Mouse (Mus musculus): Measurements from ENCODE around the gene Wnt6.

The Wnt6 gene

DNA sequence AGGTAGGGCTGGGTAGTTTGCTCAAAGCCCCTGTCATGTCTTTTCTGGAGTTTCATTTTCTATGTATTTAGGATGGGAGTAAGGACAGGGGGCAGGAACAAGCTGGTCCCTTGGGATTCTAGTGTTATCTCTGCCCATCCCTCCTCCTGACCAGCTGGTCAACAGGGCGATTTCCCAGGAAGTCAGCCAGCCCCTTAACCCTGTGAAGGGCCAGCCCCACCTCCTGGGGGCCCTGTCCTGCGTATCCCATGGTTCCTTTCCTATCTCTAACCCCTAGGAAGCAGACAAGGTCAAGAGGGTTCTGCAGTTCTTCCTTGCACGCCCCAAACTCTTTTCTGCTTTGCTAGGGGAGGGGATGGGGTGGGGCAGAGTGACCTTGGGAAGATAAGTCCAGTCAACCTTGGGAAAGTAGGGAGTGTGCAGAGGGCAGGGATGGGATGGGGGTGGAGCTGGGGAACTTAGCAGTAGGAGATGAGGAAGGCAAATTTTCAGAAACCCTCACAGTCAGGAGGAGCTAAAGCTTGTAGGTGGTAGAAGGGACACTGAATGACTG, 7.3 kb downstream of the Wnt6 start:
- no peak for DNase-seq

DNA sequence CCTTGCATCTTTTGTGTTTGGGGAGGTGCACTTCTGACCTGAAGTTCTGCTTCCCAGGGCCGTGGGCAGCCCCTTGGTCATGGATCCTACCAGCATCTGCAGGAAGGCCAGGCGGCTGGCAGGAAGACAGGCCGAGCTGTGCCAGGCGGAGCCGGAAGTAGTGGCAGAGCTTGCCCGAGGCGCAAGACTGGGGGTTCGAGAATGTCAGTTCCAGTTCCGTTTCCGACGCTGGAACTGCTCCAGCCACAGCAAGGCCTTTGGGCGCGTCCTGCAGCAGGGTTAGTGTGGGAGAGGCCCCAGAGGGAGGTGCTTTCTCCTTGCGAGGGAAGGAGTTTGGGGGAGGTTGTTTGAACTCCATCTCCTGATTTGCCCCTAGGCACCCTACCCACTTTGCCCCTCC, 10.4 kb downstream of the Wnt6 start:
- no peak for DNase-seq

DNA sequence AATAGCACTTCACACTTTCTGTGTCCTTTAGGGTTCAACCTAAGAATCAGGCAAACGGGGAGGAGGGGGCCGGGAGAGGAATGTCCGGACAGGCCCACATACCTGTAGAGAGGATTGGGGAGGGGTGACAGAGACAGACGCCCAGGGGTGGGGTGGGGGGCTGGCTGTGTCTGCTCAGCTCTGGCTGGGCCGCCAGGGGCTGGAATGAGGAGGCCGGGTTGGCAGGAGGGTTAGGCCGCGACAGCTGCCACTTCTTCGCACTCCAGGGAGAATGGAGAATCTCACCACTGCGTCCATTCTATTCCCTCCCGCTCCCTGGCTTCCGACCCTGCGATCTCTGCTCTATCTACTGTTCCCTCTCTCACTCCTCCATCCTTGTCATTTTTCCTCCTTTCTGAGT, 11.9 kb downstream of the Wnt6 start:
- DNase-seq: no peak

DNA sequence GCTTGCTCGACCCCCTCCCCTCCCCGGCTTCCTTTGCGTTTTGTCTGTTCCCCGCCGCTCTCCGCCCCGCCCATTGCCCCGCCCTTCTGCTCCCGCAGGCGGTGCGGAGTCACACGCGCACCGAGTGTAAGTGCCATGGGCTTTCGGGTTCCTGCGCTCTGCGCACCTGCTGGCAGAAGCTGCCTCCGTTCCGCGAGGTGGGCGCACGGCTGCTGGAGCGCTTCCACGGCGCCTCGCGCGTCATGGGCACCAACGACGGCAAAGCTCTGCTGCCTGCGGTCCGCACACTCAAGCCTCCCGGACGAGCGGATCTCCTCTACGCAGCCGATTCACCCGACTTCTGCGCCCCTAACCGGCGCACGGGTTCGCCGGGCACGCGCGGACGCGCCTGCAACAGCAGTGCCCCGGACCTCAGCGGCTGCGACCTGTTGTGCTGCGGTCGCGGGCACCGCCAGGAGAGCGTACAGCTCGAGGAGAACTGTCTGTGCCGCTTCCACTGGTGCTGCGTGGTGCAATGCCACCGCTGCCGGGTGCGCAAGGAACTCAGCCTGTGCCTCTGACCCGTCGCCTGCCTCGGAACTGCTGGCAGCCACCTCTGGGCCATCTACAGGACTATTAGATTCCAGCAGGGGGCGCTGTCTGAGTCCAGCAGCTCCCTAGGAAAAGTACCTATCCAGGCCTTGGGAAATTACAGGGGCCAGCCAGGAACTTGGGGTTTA, 12.5 kb downstream of the Wnt6 start:
- DNase-seq: peak; percentile 56

GRCm38 (mm10) chr1:74787846-74788245, 16.2 kb downstream of the Wnt6 start:
- DNase-seq: peak; percentile 79

GRCm38 (mm10) chr1:74788603-74789176, 17.0 kb downstream of the Wnt6 start:
- no peak for DNase-seq

- DNase-seq: no peak
Measured at GRCm38 (mm10) chr1:74790095-74790494, 18.4 kb downstream of the Wnt6 start.

DNA sequence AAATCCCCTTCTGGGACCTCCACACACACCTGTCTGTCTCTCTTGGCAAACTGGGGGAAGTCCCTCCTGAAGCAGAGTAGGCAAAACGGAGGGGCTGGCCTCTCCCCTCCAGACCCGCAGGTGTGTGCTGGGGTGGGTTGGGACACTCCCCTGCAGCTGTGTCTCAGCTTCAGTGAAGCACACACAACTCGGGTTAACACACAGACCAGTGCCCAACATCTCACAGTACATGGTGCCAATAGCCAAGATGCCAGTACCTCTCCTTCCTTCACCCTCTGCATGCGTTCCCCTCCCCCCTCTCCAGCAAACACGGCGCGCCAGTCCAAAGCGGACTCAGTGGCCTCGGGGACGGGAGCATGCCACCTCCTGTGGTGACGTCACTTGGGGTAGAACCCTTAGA, 19.6 kb downstream of the Wnt6 start, which contains the start of gene Wnt10a:
TSS of gene Wnt10a (plus strand) at position 268 of the 400 bp plus-strand sequence.
- no peak for DNase-seq

DNA sequence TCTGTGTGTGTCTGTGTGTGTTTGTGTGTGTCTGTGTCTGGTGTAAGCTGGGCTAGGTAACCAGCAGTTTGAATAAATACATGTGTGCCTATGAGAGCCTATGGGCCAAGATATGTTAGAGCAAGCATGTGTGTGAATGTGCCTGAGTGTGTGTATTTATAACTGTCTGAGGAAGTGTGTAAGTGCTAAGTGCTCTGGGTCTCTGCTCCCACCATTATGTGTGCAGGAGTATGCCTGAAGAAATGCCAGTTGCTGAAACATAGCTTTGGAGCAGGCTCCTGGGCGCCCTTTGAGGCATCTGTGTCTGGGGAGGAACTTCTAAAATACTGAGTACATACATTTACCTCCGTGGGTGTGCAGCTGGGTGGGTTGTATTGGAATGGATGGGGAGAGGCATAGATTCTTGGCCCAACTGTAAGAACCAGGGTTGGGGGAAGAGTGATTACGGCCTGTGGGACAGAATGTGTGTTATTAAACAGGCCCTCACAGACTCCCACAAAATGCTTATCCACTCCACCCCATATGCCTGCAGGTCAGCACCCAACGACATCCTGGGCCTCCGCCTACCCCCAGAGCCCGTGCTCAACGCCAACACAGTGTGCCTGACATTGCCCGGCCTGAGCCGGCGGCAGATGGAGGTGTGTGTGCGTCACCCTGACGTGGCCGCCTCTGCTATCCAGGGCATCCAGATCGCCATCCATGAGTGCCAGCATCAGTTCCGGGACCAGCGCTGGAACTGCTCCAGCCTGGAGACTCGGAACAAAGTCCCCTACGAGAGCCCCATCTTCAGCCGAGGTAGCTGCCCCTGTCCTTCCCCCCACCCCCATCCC, 21.4 kb downstream of the Wnt6 start:
- DNase-seq: no peak

- no peak for DNase-seq
Measured at GRCm38 (mm10) chr1:74794487-74795144, 22.9 kb downstream of the Wnt6 start.

GRCm38 (mm10) chr1:74795145-74795529, 23.4 kb downstream of the Wnt6 start:
- DNase-seq: no peak

DNA sequence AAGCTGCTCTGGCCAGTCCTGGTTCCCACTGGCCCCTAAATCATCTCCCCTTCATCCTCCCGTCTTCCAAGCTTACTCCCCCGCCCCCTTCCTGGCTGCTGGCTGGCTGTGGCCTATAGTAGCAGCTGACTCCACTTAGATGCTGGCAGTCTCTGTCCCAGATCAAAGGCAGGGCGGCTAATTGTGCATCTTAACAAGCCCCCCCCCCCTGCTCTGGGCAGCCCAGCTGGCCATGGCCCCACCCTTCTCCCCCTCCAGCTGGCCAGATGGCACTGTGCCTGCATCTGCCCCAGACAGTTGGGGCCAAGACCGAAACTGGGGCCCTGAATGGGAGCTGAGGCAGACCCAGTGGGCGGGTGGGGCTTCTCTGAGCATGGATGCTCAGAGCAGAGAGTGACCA, 25.8 kb downstream of the Wnt6 start:
- peak; percentile 58 for DNase-seq

- no peak for DNase-seq
Measured at GRCm38 (mm10) chr1:74800424-74800888, 28.8 kb downstream of the Wnt6 start.

GRCm38 (mm10) chr1:74801631-74802140, 30.0 kb downstream of the Wnt6 start:
- DNase-seq: no peak

- DNase-seq: peak; percentile 68
Measured at GRCm38 (mm10) chr1:74802795-74803656, 31.3 kb downstream of the Wnt6 start.

- DNase-seq: no peak
Measured at GRCm38 (mm10) chr1:74804211-74804870, 32.6 kb downstream of the Wnt6 start.

DNA sequence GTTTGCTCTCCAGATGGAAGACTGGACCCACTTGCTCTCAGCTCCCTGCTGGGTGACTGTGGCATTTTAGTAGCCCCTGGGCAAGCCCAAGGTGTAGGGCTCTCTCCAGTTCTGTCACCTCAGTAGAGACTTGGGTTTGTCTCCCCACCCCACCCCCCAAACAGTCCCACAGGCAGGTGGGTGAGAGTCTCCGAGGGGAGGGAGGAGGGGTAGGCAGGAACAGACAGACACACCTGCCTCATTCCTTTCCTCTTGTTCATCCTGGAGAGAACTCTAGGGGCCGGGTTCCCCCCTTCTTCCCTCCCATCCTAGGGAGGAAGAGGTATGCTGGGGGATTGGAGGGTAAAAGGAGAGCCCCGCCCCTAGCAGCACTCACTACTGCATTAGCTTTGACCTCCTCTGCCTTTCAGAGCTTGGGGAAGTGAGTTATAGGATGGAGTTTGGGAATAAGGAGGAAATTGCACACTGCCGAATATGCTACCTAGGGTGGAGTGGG, 33.7 kb downstream of the Wnt6 start:
- no peak for DNase-seq

- no peak for DNase-seq
Measured at GRCm38 (mm10) chr1:74805843-74806242, 34.2 kb downstream of the Wnt6 start.

- DNase-seq: peak; percentile 58
Measured at GRCm38 (mm10) chr1:74806360-74807311, 34.9 kb downstream of the Wnt6 start.
